Mouse (Mus musculus) mouse embryonic stem cell (cell line): ENCODE measurements around the gene Slc29a2.

Source experiments
- in situ Hi-C, 2 experiments: fragments of 300-500 bp; cut with MboI; formaldehyde crosslinking; loops; 1 replicate in 1 of 2; 3 replicates in 1 of 2; pipeline ENCODE4 v1.14.3; 2019 to 2020; ENCODE audit warnings: low sequenced_read_pairs in 2 of 2, low pct_unique_long_range_greater_than_20kb in 1 of 2, mixed read lengths in 1 of 2; ENCODE audit not compliant: unreplicated experiment in 1 of 2

Slc29a2 gene

DNA sequence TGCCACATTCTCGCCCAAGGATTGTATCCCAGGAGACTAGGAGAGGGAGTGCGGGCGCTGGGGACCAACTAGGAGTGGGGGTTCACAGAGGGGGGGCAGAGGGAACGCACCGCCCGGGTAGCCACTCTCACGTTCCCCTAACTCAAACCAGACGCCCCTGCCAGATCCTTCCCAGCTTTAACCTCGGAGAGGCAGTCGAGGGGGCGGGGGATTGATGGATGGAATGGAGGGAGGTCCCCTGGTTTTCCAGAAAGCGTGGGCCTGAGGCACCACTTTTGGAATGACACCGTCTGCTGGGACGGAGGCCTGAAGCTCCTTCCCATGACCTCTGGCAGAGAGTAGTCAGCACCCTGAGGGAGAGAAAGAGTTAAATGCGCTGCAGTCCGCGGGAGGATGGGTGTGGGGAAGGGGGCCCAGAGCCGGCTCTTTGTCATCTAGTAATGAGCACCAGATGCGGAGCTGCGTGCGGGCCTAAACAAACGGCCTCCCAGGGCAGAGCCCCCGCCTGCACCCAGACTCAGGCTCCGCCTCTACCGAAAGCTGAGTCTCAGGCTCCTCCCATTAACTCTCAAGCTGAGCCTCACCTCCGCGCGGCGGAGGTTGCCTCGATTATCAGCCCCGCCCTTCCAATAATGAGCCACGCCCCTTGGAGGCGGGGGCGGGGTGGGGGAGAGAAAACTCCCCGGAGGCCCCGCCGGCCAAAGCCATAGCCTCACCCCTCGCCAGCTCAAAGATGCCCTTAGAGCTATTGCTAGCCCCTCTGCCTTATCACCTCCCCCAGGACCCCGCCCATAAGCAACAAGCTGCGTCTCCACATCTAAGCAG is 48.1 kb downstream of the Slc29a2 start:
- in situ Hi-C loops = no loop called here

GRCm38 (mm10) chr19:5072389-5073019 is 48.8 kb downstream of the Slc29a2 start:
- in situ Hi-C loops = no loop called here

DNA sequence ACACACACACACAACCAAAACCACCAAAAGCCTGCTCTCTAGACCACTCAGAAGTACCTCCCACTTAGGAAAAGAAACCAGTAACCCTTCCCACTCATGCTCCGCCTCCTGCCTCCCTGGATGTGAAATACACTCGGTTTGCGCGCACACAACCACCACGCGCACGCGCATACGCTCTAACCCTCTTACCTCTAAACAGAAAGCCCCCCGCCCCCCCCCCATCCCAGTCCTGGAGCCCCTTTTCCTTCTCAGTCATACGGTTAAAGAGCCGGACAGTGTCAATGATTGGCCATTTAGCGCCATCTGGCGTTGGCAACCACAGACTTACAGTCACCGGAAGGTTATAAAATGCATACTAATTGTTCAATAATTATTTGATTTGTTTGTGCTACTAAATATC is 49.4 kb downstream of the Slc29a2 start:
- in situ Hi-C loops = no loop called here

- in situ Hi-C loops = no loop called here
These were observed 49.9 kb downstream of the Slc29a2 start for GRCm38 (mm10) chr19:5073518-5073917.

GRCm38 (mm10) chr19:5079279-5079678 is 55.6 kb downstream of the Slc29a2 start:
- in situ Hi-C loops = no loop called here
